Comparison of ENCODE assay signal across 16 mouse cellular contexts in the genomic region with DNA sequence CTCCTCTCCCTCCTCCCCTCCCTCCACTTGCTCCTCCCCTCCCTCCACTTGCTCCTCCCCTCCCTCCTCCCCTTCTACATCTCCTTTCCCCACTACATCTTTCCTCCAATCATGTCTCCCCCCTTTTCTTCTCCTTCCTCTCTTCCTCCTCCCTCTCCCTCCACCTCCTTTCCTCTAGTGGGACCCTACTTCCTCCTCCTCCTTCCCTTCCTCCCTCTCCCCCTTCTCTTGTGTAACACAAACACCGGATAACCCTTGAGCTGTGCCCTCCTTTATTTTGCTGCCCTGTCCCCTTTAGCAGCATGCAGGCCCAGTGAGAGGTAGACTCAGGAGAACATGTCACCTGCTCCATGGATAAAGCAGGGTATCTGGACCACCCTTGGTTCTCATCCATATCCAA.
"Had no signal": no experiment of that assay in that cellular context is flagged by ENCODE, and none has a peak within 500 bp of the region (broad histone marks: within the 10 kb centered on the region; RNA-seq: fewer than 3 reads in every experiment).

No protein-coding gene starts in this region.

- H3K27me3 ChIP-seq: neural tube, embryonic 13.5 days; neural tube, embryonic 15.5 days; stomach, embryonic 15.5 days had no signal

- H3K36me3 ChIP-seq: neural tube, embryonic 13.5 days; neural tube, embryonic 15.5 days; stomach, embryonic 15.5 days had no signal

- DNase-seq: retina, postnatal 1 day; right cerebral cortex, adult 18-20 months; right cerebral cortex, postnatal 14 days; right cerebral cortex, postnatal 25 days; right cerebral cortex, postnatal 4 days; spleen, adult 18-20 months; thymus, adult 18-20 months; thymus, adult 2 months; thymus, postnatal 14 days; thymus, postnatal 25 days; thymus, postnatal 36 days; thymus, postnatal 4 days had no signal

- H3K9me3 ChIP-seq: neural tube, embryonic 15.5 days; stomach, embryonic 15.5 days had no signal

- H3K4me3 ChIP-seq: neural tube, embryonic 13.5 days; neural tube, embryonic 15.5 days; stomach, embryonic 15.5 days had no signal

- H3K9ac ChIP-seq: neural tube, embryonic 13.5 days; neural tube, embryonic 15.5 days; stomach, embryonic 15.5 days had no signal

- H3K4me1 ChIP-seq: neural tube, embryonic 13.5 days; neural tube, embryonic 15.5 days; stomach, embryonic 15.5 days had no signal

- H3K4me2 ChIP-seq: neural tube, embryonic 13.5 days; neural tube, embryonic 15.5 days; stomach, embryonic 15.5 days had no signal

- H3K27ac ChIP-seq: neural tube, embryonic 13.5 days; neural tube, embryonic 15.5 days; stomach, embryonic 15.5 days; stomach, postnatal 0 days had no signal
